Mouse (Mus musculus): Measurements from ENCODE around the gene Actg1. TPM values are rescaled to one million over a fixed set of nuclear protein-coding genes. Genes with fewer than 3 reads are reported as not detected.

The Actg1 gene
- polyA plus RNA-seq, 1 experiment from 2014 or later, result 2,589 TPM

DNA sequence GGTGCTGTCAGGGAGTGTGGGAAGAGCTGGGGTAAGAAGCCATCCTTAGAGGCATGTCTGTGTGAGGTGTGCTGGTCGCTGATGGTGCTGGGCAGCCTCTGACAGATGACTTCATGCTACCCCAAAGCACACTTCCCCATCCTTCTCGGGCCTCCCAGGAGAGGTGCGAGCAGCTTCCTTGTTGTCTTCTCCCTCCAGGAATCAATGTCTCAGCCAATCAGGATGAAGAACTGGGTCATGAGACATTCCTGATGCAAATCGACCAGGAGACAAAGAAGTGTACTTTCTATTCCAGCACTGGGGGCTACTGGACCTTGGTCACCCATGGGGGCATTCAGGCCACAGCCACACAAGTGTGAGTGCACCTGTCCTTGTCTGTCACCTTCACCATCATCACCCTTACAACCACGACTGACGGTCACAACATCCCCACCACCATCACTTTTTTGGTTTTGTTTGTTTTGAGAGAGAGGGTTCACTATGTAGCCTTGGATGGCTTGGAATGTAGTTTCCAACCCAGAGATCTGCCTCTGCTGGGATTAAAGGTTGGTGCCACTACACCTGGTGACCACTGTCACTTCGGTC is 18.2 kb upstream of the Actg1 start:
- Histone ChIP-seq H3K9me3 (ENCODE audit: control insufficient read depth, low read length) (no peaks in the 10 kb centered on the region), H3K9ac (ENCODE audit: low read length) (no peak overlapping the region), H3K27me3 (ENCODE audit: control insufficient read depth, insufficient read depth, low read depth, low read length) (no peaks in the 10 kb centered on the region), H3K4me1 (replicated peaks; ENCODE audit: control insufficient read depth, insufficient read depth, low read length) (no peaks in the 10 kb centered on the region; the same call in 1 of the 2 replicates), H3K4me3 (ENCODE audit: low read length) (no peak overlapping the region), H3K27ac (ENCODE audit: low read length) (no peak overlapping the region), H3K36me3 (ENCODE audit: control insufficient read depth, insufficient read depth, low read length) (0 out of 2 replicates have a peak, but pooled peaks cover 4% of the 10 kb centered on the region), H3K4me2 (ENCODE audit: low read depth, low read length) (no peak overlapping the region)
- WGBS, result 27% methylated on average over 7 of the region's 7 CpGs
- ATAC-seq (ENCODE audit: low read depth), result no peak

GRCm38 (mm10) chr11:120362891-120363290 is 14.5 kb upstream of the Actg1 start:
- no peak overlapping the region for H3K27ac ChIP-seq (ENCODE audit: low read length)
- H3K27me3 ChIP-seq (ENCODE audit: control insufficient read depth, insufficient read depth, low read depth, low read length), result no peaks in the 10 kb centered on the region
- no peaks in the 10 kb centered on the region for H3K36me3 ChIP-seq (ENCODE audit: control insufficient read depth, insufficient read depth, low read length)
- H3K4me1 ChIP-seq (replicated peaks; ENCODE audit: control insufficient read depth, insufficient read depth, low read length), result peaks cover 24% of the 10 kb centered on the region
- H3K4me2 ChIP-seq (ENCODE audit: low read depth, low read length), result no peak overlapping the region
- H3K9ac ChIP-seq (ENCODE audit: low read length), result no peak overlapping the region
- ATAC-seq (ENCODE audit: low read depth), result no peak
- 79% methylated on average over 6 of the region's 6 CpGs for WGBS
- no peak overlapping the region for H3K4me3 ChIP-seq (ENCODE audit: low read length)
- no peaks in the 10 kb centered on the region for H3K9me3 ChIP-seq (ENCODE audit: control insufficient read depth, low read length)

GRCm38 (mm10) chr11:120361295-120361694 is 13.0 kb upstream of the Actg1 start, which contains the start of gene Fscn2:
TSS of gene Fscn2 (plus strand) at chr11:120361534.
- H3K4me1 ChIP-seq (replicated peaks; ENCODE audit: control insufficient read depth, insufficient read depth, low read length), result peaks cover 33% of the 10 kb centered on the region
- ATAC-seq (ENCODE audit: low read depth), result no peak
- no peaks in the 10 kb centered on the region for H3K9me3 ChIP-seq (ENCODE audit: control insufficient read depth, low read length)

GRCm38 (mm10) chr11:120360755-120361154 is 12.4 kb upstream of the Actg1 start:
- no peak overlapping the region for H3K9ac ChIP-seq (ENCODE audit: low read length)
- H3K4me3 ChIP-seq (ENCODE audit: low read length), result no peak overlapping the region
- H3K4me2 ChIP-seq (ENCODE audit: low read depth, low read length), result no peak overlapping the region
- no peak for ATAC-seq (ENCODE audit: low read depth)
- H3K27me3 ChIP-seq (ENCODE audit: control insufficient read depth, insufficient read depth, low read depth, low read length), result no peaks in the 10 kb centered on the region
- WGBS, result 89% methylated on average over 5 of the region's 5 CpGs
- H3K36me3 ChIP-seq (ENCODE audit: control insufficient read depth, insufficient read depth, low read length), result no peaks in the 10 kb centered on the region
- H3K4me1 ChIP-seq (replicated peaks; ENCODE audit: control insufficient read depth, insufficient read depth, low read length), result peaks cover 36% of the 10 kb centered on the region
- no peak overlapping the region for H3K27ac ChIP-seq (ENCODE audit: low read length)
- no peaks in the 10 kb centered on the region for H3K9me3 ChIP-seq (ENCODE audit: control insufficient read depth, low read length)

More at GRCm38 (mm10) chr11:120361295-120361694, 13.0 kb upstream of the Actg1 start, which contains the start of gene Fscn2:
- Histone ChIP-seq H3K4me3 (ENCODE audit: low read length) (no peak within 1 kb of the TSS), H3K36me3 (ENCODE audit: control insufficient read depth, insufficient read depth, low read length) (no peaks in the 10 kb centered on the region), H3K27ac (ENCODE audit: low read length) (no peak within 1 kb of the TSS), H3K27me3 (ENCODE audit: control insufficient read depth, insufficient read depth, low read depth, low read length) (no peaks in the 10 kb centered on the region), H3K9ac (ENCODE audit: low read length) (no peak within 1 kb of the TSS), H3K4me2 (ENCODE audit: low read depth, low read length) (no peak within 1 kb of the TSS)
- 57% methylated on average over 10 of the region's 10 CpGs for WGBS

DNA sequence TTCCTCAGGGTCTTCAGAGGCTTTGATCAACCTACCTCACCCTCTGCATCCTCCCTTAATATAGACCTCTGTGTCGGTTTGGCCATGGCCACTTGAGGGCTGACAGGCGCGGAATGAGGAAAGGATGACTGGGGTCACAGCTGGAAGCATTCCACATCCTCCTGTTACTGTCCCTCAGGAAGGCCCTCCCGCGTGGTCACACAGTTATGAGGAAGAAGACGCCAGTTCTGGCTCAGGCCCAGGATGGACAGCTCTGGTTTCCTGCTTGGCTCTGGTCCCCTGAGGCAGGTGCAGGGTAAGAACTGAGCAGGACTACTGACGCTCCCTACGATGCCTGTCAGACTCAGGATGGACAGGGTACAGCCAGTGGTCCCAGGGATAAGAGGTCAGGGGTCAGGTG is 11.7 kb upstream of the Actg1 start:
- Histone ChIP-seq H3K27me3 (ENCODE audit: control insufficient read depth, insufficient read depth, low read depth, low read length) (no peaks in the 10 kb centered on the region), H3K4me1 (replicated peaks; ENCODE audit: control insufficient read depth, insufficient read depth, low read length) (peaks cover 40% of the 10 kb centered on the region), H3K4me3 (ENCODE audit: low read length) (no peak overlapping the region), H3K4me2 (ENCODE audit: low read depth, low read length) (no peak overlapping the region), H3K9ac (ENCODE audit: low read length) (no peak overlapping the region), H3K36me3 (ENCODE audit: control insufficient read depth, insufficient read depth, low read length) (no peaks in the 10 kb centered on the region), H3K27ac (ENCODE audit: low read length) (no peak overlapping the region), H3K9me3 (ENCODE audit: control insufficient read depth, low read length) (no peaks in the 10 kb centered on the region)
- no peak for ATAC-seq (ENCODE audit: low read depth)
- WGBS, result 35% methylated on average over 8 of the region's 8 CpGs

DNA sequence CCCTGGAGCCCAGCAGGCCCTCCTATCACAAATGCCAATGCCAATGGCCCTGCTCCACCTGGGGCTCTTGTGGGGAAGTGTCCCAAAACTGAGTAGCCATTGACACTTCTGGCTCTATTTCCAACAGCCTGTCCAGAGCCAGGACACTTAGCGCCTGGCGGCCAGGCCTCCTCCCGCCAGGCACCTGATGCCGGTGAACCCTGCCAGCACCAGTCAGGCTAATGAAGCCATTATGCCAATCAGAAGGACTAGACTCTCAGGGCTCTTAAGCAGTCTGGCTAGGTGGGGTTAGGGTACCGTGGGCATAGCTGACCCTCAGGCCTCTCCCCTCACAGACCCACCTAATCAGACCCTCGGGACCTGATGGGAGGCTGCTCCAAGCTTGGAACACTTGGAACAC is 11.0 kb upstream of the Actg1 start:
- no peak overlapping the region for H3K27ac ChIP-seq (ENCODE audit: low read length)
- no peaks in the 10 kb centered on the region for H3K9me3 ChIP-seq (ENCODE audit: control insufficient read depth, low read length)
- H3K9ac ChIP-seq (ENCODE audit: low read length), result 0 out of 2 replicates have a peak overlapping the region, but pooled peaks have one; percentile 9
- 76% methylated on average over 6 of the region's 6 CpGs for WGBS
- no peak overlapping the region for H3K4me3 ChIP-seq (ENCODE audit: low read length)
- no peak overlapping the region for H3K4me2 ChIP-seq (ENCODE audit: low read depth, low read length)
- H3K4me1 ChIP-seq (replicated peaks; ENCODE audit: control insufficient read depth, insufficient read depth, low read length), result peaks cover 40% of the 10 kb centered on the region
- ATAC-seq (ENCODE audit: low read depth), result no peak
- no peaks in the 10 kb centered on the region for H3K27me3 ChIP-seq (ENCODE audit: control insufficient read depth, insufficient read depth, low read depth, low read length)
- no peaks in the 10 kb centered on the region for H3K36me3 ChIP-seq (ENCODE audit: control insufficient read depth, insufficient read depth, low read length)

- Histone ChIP-seq H3K27me3 (ENCODE audit: control insufficient read depth, insufficient read depth, low read depth, low read length) (no peaks in the 10 kb centered on the region), H3K4me2 (ENCODE audit: low read depth, low read length) (peak overlapping the region; percentile 12; the same call in 1 of the 2 replicates), H3K9me3 (ENCODE audit: control insufficient read depth, low read length) (no peaks in the 10 kb centered on the region), H3K9ac (ENCODE audit: low read length) (peak overlapping the region; percentile 40), H3K36me3 (ENCODE audit: control insufficient read depth, insufficient read depth, low read length) (no peaks in the 10 kb centered on the region), H3K4me3 (ENCODE audit: low read length) (no peak overlapping the region), H3K4me1 (replicated peaks; ENCODE audit: control insufficient read depth, insufficient read depth, low read length) (peaks cover 51% of the 10 kb centered on the region), H3K27ac (ENCODE audit: low read length) (peak overlapping the region; percentile 87)
- WGBS, result 4% methylated on average over 10 of the region's 10 CpGs
- ATAC-seq (ENCODE audit: low read depth), result peak; percentile 86
These were observed 9.6 kb upstream of the Actg1 start for GRCm38 (mm10) chr11:120357791-120358401.

GRCm38 (mm10) chr11:120356900-120357299 is 8.6 kb upstream of the Actg1 start:
- no peak overlapping the region for H3K4me3 ChIP-seq (ENCODE audit: low read length)
- ATAC-seq (ENCODE audit: low read depth), result no peak
- no peaks in the 10 kb centered on the region for H3K9me3 ChIP-seq (ENCODE audit: control insufficient read depth, low read length)
- no peak overlapping the region for H3K9ac ChIP-seq (ENCODE audit: low read length)
- WGBS, result 94% methylated on average over 4 of the region's 4 CpGs
- H3K27me3 ChIP-seq (ENCODE audit: control insufficient read depth, insufficient read depth, low read depth, low read length), result no peaks in the 10 kb centered on the region
- peaks cover 61% of the 10 kb centered on the region for H3K4me1 ChIP-seq (replicated peaks; ENCODE audit: control insufficient read depth, insufficient read depth, low read length)
- no peak overlapping the region for H3K4me2 ChIP-seq (ENCODE audit: low read depth, low read length)
- peak overlapping the region; percentile 87 for H3K27ac ChIP-seq (ENCODE audit: low read length)
- no peaks in the 10 kb centered on the region for H3K36me3 ChIP-seq (ENCODE audit: control insufficient read depth, insufficient read depth, low read length)

DNA sequence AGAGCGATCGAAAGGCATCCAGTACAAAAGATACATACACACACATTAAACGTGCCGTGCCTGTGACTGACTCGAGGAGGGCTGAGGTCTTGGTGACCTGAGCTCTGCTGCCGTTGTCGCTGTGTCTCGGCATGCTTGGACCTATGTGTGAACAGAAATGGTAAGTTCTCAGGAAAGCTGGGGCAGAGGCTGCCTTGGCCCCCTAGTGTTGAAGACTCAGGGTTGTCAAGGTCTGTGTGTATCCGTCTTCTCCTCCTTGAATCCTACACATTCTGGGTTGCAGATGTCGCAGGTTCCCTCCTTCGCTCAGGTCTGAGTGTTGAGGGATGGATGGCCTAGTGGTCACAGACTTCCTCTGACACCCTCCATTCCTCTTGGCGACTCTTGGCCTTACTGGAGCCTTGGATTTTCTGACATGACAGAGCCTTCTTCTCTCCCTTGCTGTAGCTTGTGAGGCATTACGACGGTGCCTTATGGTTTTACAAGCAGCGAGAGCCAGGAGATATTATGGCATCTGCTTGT is 8.0 kb upstream of the Actg1 start:
- H3K4me3 ChIP-seq (ENCODE audit: low read length), result no peak overlapping the region
- no peak for ATAC-seq (ENCODE audit: low read depth)
- peak overlapping the region; percentile 31; the same call in 1 of the 2 replicates for H3K27ac ChIP-seq (ENCODE audit: low read length)
- H3K4me1 ChIP-seq (replicated peaks; ENCODE audit: control insufficient read depth, insufficient read depth, low read length), result peaks cover 65% of the 10 kb centered on the region
- H3K4me2 ChIP-seq (ENCODE audit: low read depth, low read length), result no peak overlapping the region
- H3K27me3 ChIP-seq (ENCODE audit: control insufficient read depth, insufficient read depth, low read depth, low read length), result no peaks in the 10 kb centered on the region
- H3K36me3 ChIP-seq (ENCODE audit: control insufficient read depth, insufficient read depth, low read length), result no peaks in the 10 kb centered on the region; the same call in 1 of the 2 replicates
- 68% methylated on average over 15 of the region's 15 CpGs for WGBS
- H3K9ac ChIP-seq (ENCODE audit: low read length), result no peak overlapping the region
- no peaks in the 10 kb centered on the region for H3K9me3 ChIP-seq (ENCODE audit: control insufficient read depth, low read length)

Data from lung, embryonic 16.5 days (tissue).